Mouse (Mus musculus) megakaryocyte-erythroid progenitor cell, adult 5-6 weeks (primary cell): ENCODE measurements around the gene Map1lc3b. TPM values are rescaled to one million over a fixed set of nuclear protein-coding genes. Genes with fewer than 3 reads are reported as not detected.

Experiments used
- total RNA-seq, 2 experiments: library from RNA; stranded (forward) in 1 of 2; stranded (reverse) in 1 of 2; fragments of 200-1000, 215-1000 nt in 1 of 2; fragments of >200 nt in 1 of 2; fragmentation: Nextera tagmentation in 1 of 2; gene quantifications; 2 replicates each; pipeline ENCODE4 v1.2.3; 2014 to 2017

Gene Map1lc3b
- total RNA-seq, 2 experiments from 2014 or later, result 49.2 to 59.8 TPM

Other genes starting within 250 kb of the Map1lc3b start
- not detected in 2 replicates for gene 1700018B08Rik, start 46.0 kb upstream of the Map1lc3b start, total RNA-seq (2014; fragmentation: Nextera tagmentation)
- gene 1700018B08Rik, start 46.0 kb upstream of the Map1lc3b start, total RNA-seq (2017), result not detected in 2 replicates
- gene Fbxo31, start 11.6 kb upstream of the Map1lc3b start, total RNA-seq (2014; fragmentation: Nextera tagmentation), result 16.1 and 28.2 TPM in 2 replicates
- gene Fbxo31, start 11.6 kb upstream of the Map1lc3b start, total RNA-seq (2017), result 7.8 and 9.5 TPM in 2 replicates
- gene Zcchc14, start 62.5 kb downstream of the Map1lc3b start, total RNA-seq (2014; fragmentation: Nextera tagmentation), result not detected in 2 replicates
- 0.08 TPM in 1 of 2 replicates, not detected in the other for gene Zcchc14, start 62.5 kb downstream of the Map1lc3b start, total RNA-seq (2017)
- gene Jph3, start 139.3 kb downstream of the Map1lc3b start, total RNA-seq (2014; fragmentation: Nextera tagmentation), result not detected in 2 replicates
- gene Jph3, start 139.3 kb downstream of the Map1lc3b start, total RNA-seq (2017), result 0.04 and 0.14 TPM in 2 replicates
- gene Klhdc4, start 239.2 kb downstream of the Map1lc3b start, total RNA-seq (2014; fragmentation: Nextera tagmentation), result 45.6 and 50.3 TPM in 2 replicates
- 36.1 and 42.6 TPM in 2 replicates for gene Klhdc4, start 239.2 kb downstream of the Map1lc3b start, total RNA-seq (2017)